Mouse (Mus musculus): Measurements from ENCODE around the gene 1700008O03Rik. TPM values are rescaled to one million over a fixed set of nuclear protein-coding genes. Genes with fewer than 3 reads are reported as not detected.

Gene 1700008O03Rik
- polyA plus RNA-seq, 1 experiment from 2014 or later: 0.31 TPM

- Histone ChIP-seq H3K9me3 (ENCODE audit: control insufficient read depth, low read length) (no peaks in the 10 kb centered on the region), H3K9ac (ENCODE audit: low read length) (no peak overlapping the region), H3K4me2 (no peak overlapping the region), H3K27ac (ENCODE audit: low read depth, low read length) (no peak overlapping the region), H3K27me3 (ENCODE audit: control insufficient read depth, insufficient read depth, low read length) (peaks cover 22% of the 10 kb centered on the region), H3K4me1 (ENCODE audit: control insufficient read depth, insufficient read depth, low read length) (peaks cover 6% of the 10 kb centered on the region; the same call in 1 of the 2 replicates), H3K36me3 (ENCODE audit: control insufficient read depth, insufficient read depth, low read length) (no peaks in the 10 kb centered on the region), H3K4me3 (ENCODE audit: low read depth, low read length) (no peak overlapping the region)
- 90% methylated on average over 10 of the region's 10 CpGs for WGBS
- DNase-seq (ENCODE audit: low spot score, missing footprints) (no peak), ATAC-seq (ENCODE audit: low FRiP score) (no peak)
Observed at GRCm38 (mm10) chr7:44341119-44341518, 44.5 kb downstream of the 1700008O03Rik start.

GRCm38 (mm10) chr7:44340226-44340625 is 45.4 kb downstream of the 1700008O03Rik start:
- no peak for DNase-seq (ENCODE audit: low spot score, missing footprints)
- Histone ChIP-seq H3K27ac (ENCODE audit: low read depth, low read length) (no peak overlapping the region), H3K27me3 (ENCODE audit: control insufficient read depth, insufficient read depth, low read length) (peaks cover 31% of the 10 kb centered on the region), H3K9ac (ENCODE audit: low read length) (no peak overlapping the region), H3K4me1 (ENCODE audit: control insufficient read depth, insufficient read depth, low read length) (peaks cover 6% of the 10 kb centered on the region; the same call in 1 of the 2 replicates), H3K9me3 (ENCODE audit: control insufficient read depth, low read length) (no peaks in the 10 kb centered on the region), H3K4me3 (ENCODE audit: low read depth, low read length) (no peak overlapping the region), H3K4me2 (no peak overlapping the region), H3K36me3 (ENCODE audit: control insufficient read depth, insufficient read depth, low read length) (no peaks in the 10 kb centered on the region)
- no peak for ATAC-seq (ENCODE audit: low FRiP score)
- 74% methylated on average over 6 of the region's 6 CpGs for WGBS

DNA sequence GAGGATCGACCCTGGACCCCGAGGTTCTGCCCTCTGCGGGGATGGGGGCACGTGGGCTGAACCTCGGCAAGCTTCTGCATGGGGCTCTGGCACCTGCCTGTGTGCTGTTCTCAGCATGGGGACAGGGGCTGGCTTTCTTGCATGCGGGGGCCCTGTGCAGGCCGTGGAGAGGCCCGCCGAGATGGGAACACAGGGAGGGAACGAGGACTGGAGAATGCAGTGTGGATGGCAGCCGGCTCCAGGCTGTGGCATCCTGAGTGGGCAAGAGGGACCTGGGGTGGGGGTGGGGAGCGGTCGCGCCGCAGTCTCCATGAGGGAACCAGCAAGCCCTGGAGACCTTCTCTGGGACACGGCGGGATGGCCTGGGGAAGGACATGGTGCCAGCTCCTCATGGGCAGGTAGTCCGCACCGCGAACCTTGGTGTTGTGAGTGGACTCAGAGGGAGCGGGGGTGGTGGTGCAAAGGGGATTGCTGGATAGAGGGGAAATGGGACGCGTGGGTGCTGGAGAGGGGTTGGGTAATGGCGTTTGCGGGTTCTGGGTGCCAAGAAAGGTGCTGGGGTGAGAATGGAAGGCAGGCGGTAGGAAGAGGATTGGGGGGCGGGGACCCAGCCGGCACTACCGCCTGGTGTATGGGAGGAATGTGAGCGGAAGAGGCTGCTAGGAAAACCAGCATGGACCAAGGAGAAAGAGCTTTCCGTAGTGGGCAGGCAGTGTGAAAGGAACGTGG is 48.3 kb downstream of the 1700008O03Rik start:
- Histone ChIP-seq H3K4me1 (ENCODE audit: control insufficient read depth, insufficient read depth, low read length) (peaks cover 6% of the 10 kb centered on the region; the same call in 1 of the 2 replicates), H3K4me3 (ENCODE audit: low read depth, low read length) (peak overlapping the region; percentile 56), H3K27ac (ENCODE audit: low read depth, low read length) (no peak overlapping the region), H3K9ac (ENCODE audit: low read length) (no peak overlapping the region), H3K36me3 (ENCODE audit: control insufficient read depth, insufficient read depth, low read length) (no peaks in the 10 kb centered on the region), H3K9me3 (ENCODE audit: control insufficient read depth, low read length) (no peaks in the 10 kb centered on the region), H3K27me3 (ENCODE audit: control insufficient read depth, insufficient read depth, low read length) (peaks cover 41% of the 10 kb centered on the region), H3K4me2 (peak overlapping the region; percentile 76)
- ATAC-seq (ENCODE audit: low FRiP score) (no peak; the same call in 1 of the 2 replicates), DNase-seq (ENCODE audit: low spot score, missing footprints) (peak; percentile 83)
- WGBS: 3% methylated on average over 32 of the region's 32 CpGs

DNA sequence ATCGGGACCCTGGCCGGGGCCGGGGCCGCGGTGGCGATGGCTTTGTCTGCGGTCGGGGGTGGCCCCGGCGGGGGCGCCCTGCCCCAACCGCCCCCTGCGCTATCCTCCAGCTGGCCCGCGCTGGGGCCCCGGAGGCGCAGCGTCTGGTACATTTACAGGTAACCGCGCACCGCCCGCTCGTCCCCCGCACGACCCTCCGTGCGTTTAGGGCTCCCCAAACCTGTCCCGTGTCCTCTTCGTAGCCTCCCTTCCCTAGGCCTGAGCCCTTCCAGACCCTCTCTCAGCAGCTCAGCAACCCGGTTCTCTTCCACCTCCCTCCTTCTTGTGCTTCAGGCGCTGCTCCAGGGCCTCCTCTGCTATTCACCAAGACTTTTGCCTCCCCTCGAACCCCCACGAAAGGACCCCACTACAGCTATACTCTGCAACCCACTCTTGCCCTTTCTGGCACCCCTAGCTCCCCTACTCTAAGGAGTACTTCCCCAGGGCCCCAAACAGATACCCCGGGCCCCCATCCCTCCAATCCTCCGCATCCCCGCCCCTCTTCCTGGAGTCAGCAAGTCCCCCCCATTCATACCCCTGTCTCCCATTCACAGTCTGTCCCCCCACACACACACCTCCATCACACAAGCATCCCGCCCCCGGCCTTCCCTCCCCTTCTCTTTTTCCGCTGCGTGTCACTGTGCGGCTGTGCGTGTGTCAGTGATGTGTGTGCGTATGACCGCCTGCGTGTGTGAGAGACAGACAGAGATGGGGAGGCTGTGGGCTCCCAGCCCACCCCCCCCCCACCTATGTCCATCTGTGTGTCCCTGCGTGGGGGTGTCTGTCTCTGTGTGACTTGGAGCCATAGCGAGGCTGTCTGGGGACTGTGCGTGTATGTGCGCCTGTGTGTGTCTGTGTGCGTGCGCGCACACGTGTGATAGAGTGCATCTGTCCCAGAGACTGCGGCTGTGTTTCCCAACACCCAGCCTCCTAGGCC is 49.3 kb downstream of the 1700008O03Rik start:
- H3K4me1 ChIP-seq (ENCODE audit: control insufficient read depth, insufficient read depth, low read length): peaks cover 6% of the 10 kb centered on the region; the same call in 1 of the 2 replicates
- H3K27me3 ChIP-seq (ENCODE audit: control insufficient read depth, insufficient read depth, low read length): peaks cover 41% of the 10 kb centered on the region
- 1% methylated on average over 41 of the region's 54 CpGs for WGBS
- peak overlapping the region; percentile 60 for H3K9ac ChIP-seq (ENCODE audit: low read length)
- DNase-seq (ENCODE audit: low spot score, missing footprints) (peak; percentile 91), ATAC-seq (ENCODE audit: low FRiP score) (peak; percentile 61)
- H3K4me2 ChIP-seq: peak overlapping the region; percentile 76
- no peaks in the 10 kb centered on the region for H3K9me3 ChIP-seq (ENCODE audit: control insufficient read depth, low read length)
- no peak overlapping the region; the same call in 1 of the 2 replicates for H3K27ac ChIP-seq (ENCODE audit: low read depth, low read length)
- no peaks in the 10 kb centered on the region for H3K36me3 ChIP-seq (ENCODE audit: control insufficient read depth, insufficient read depth, low read length)
- H3K4me3 ChIP-seq (ENCODE audit: low read depth, low read length): peak overlapping the region; percentile 56

DNA sequence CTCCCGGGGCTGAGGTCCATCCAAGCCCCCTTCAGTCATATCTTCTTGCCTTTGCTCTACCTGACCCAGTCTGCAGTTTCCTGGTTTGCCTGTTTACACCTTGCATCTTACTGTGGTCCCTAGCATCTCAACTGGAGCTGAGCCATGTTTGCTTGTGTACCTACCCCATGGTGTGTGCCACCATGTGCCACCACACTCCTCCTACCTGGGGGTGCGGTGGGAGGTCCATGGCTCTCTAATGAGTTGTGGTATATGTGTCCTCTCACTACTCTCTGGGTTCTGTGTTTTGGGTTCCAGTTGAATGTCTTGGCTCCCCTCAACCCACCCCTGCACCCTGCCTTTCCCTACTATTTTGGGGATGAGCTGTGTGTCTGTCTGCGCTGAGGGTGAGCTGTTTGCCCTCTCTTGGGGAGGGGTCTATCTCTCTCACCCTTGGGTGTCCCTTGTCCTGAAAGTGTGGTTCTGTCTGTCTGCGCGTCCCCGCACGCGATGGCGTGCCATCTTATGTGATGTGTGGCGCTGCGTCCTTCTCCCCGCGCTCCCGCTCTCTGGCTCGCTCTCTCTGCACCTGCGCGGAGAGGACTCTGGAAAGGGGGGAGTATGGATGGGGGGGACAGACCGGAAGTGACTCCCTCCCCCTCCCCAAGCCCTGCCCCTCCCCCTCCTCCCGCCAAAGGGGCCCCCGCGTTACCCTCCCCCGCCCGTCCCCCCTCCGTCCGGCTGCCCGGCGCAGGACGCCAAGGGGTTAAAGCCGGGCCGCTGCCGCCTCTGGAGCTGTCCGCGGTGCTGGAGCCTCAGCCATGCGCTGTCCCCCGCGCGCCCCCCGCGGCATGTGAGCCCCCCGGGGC is 50.4 kb downstream of the 1700008O03Rik start:
- Histone ChIP-seq H3K27me3 (ENCODE audit: control insufficient read depth, insufficient read depth, low read length) (peaks cover 41% of the 10 kb centered on the region), H3K27ac (ENCODE audit: low read depth, low read length) (no peak overlapping the region; the same call in 1 of the 2 replicates), H3K9ac (ENCODE audit: low read length) (peak overlapping the region; percentile 60), H3K36me3 (ENCODE audit: control insufficient read depth, insufficient read depth, low read length) (no peaks in the 10 kb centered on the region), H3K9me3 (ENCODE audit: control insufficient read depth, low read length) (no peaks in the 10 kb centered on the region), H3K4me3 (ENCODE audit: low read depth, low read length) (peak overlapping the region; percentile 56), H3K4me2 (peak overlapping the region; percentile 76), H3K4me1 (ENCODE audit: control insufficient read depth, insufficient read depth, low read length) (peaks cover 6% of the 10 kb centered on the region; the same call in 1 of the 2 replicates)
- 6% methylated on average over 22 of the region's 40 CpGs for WGBS
- peak; percentile 75 for ATAC-seq (ENCODE audit: low FRiP score)
- peak; percentile 91 for DNase-seq (ENCODE audit: low spot score, missing footprints)

GRCm38 (mm10) chr7:44334139-44334538 is 51.5 kb downstream of the 1700008O03Rik start:
- no peak for ATAC-seq (ENCODE audit: low FRiP score)
- Histone ChIP-seq H3K4me1 (ENCODE audit: control insufficient read depth, insufficient read depth, low read length) (peaks cover 6% of the 10 kb centered on the region; the same call in 1 of the 2 replicates), H3K4me2 (no peak overlapping the region), H3K27me3 (ENCODE audit: control insufficient read depth, insufficient read depth, low read length) (peaks cover 41% of the 10 kb centered on the region), H3K4me3 (ENCODE audit: low read depth, low read length) (no peak overlapping the region), H3K36me3 (ENCODE audit: control insufficient read depth, insufficient read depth, low read length) (no peaks in the 10 kb centered on the region), H3K9me3 (ENCODE audit: control insufficient read depth, low read length) (no peaks in the 10 kb centered on the region), H3K9ac (ENCODE audit: low read length) (no peak overlapping the region), H3K27ac (ENCODE audit: low read depth, low read length) (no peak overlapping the region)
- WGBS: 72% methylated on average over 14 of the region's 14 CpGs
- peak; percentile 73 for DNase-seq (ENCODE audit: low spot score, missing footprints)

DNA sequence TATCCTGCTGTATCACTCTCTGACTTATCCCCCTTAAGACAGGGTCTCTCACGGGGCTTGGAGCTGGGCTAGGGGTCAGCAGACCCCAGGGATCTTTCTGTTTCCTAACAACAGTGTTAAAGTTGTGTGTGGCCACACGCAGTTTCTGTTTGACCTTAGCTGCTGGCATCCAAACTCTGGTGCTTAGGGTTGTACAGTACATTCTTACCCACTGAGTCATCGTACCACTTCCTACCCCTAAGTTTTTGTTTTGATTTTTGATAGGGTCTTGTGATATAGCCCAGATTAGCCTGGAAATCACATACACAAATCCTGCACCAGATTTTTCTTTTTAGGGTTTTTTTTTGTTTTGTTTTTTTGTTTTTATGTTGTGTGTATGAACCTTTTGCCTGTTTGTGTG is 53.3 kb downstream of the 1700008O03Rik start:
- no peak overlapping the region for H3K4me3 ChIP-seq (ENCODE audit: low read depth, low read length)
- H3K4me2 ChIP-seq: no peak overlapping the region
- DNase-seq (ENCODE audit: low spot score, missing footprints) (peak; percentile 45), ATAC-seq (ENCODE audit: low FRiP score) (no peak)
- H3K9ac ChIP-seq (ENCODE audit: low read length): no peak overlapping the region
- peaks cover 6% of the 10 kb centered on the region; the same call in 1 of the 2 replicates for H3K4me1 ChIP-seq (ENCODE audit: control insufficient read depth, insufficient read depth, low read length)
- H3K36me3 ChIP-seq (ENCODE audit: control insufficient read depth, insufficient read depth, low read length): no peaks in the 10 kb centered on the region
- H3K9me3 ChIP-seq (ENCODE audit: control insufficient read depth, low read length): no peaks in the 10 kb centered on the region
- H3K27ac ChIP-seq (ENCODE audit: low read depth, low read length): no peak overlapping the region
- 80% methylated on average over 3 of the region's 3 CpGs for WGBS
- H3K27me3 ChIP-seq (ENCODE audit: control insufficient read depth, insufficient read depth, low read length): peaks cover 30% of the 10 kb centered on the region

- WGBS: 73% methylated on average over 6 of the region's 6 CpGs
- H3K9ac ChIP-seq (ENCODE audit: low read length): no peak overlapping the region
- no peak for ATAC-seq (ENCODE audit: low FRiP score)
Observed at GRCm38 (mm10) chr7:44326614-44327013, 59.0 kb downstream of the 1700008O03Rik start.

More at GRCm38 (mm10) chr7:44326614-44327013, 59.0 kb downstream of the 1700008O03Rik start:
- Histone ChIP-seq H3K27me3 (ENCODE audit: control insufficient read depth, insufficient read depth, low read length) (no peaks in the 10 kb centered on the region), H3K4me3 (ENCODE audit: low read depth, low read length) (no peak overlapping the region), H3K4me2 (no peak overlapping the region), H3K9me3 (ENCODE audit: control insufficient read depth, low read length) (no peaks in the 10 kb centered on the region), H3K36me3 (ENCODE audit: control insufficient read depth, insufficient read depth, low read length) (no peaks in the 10 kb centered on the region), H3K4me1 (ENCODE audit: control insufficient read depth, insufficient read depth, low read length) (peaks cover 4% of the 10 kb centered on the region), H3K27ac (ENCODE audit: low read depth, low read length) (no peak overlapping the region)
- DNase-seq (ENCODE audit: low spot score, missing footprints): peak; percentile 78

All from midbrain, embryonic 11.5 days (tissue).